Mouse (Mus musculus) G1E-ER4 (cell line): ENCODE measurements around the gene Pcid2. TPM values are rescaled to one million over a fixed set of nuclear protein-coding genes. Genes with fewer than 3 reads are reported as not detected.
A peak's percentile ranks its signal among the peaks of the same experiment; 100 is the strongest.

Experiments
- GATA1 ChIP-seq: IDR thresholded peaks from one replicate; pipeline ENCODE4 v1.8.0; 2012; ENCODE audit warnings: low read length, inconsistent platforms
- polyA plus RNA-seq: library from polyadenylated mRNA; stranded (reverse); fragments of >175 nt; gene quantifications from 2 replicates; pipeline ENCODE4 v1.2.3, GENCODE M21; 2012

Gene Pcid2
- polyA plus RNA-seq, 1 experiment: 6.1 TPM

DNA sequence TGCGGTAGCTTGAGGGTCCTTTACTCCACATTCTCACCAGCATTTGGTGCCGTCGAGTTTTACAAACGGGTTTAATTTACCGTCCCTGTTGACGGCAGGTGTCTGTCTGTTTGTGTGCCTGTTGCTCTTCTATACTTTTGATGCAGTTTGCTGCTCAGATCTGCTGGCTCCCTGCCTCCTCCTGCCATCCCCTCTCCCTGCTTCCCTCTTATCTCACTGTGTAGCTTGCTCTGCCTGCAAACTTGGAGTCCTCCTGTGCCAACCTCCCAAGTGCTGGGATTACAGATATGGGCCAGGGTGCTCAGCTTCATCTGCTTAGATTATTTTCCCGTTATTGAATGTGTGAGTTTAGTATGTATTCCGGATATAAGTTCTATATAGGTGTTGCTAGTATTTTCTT lies 3.7 kb upstream of the Pcid2 start:
- TF ChIP-seq GATA1: peak; percentile 51

- TF ChIP-seq GATA1: no peak
These were observed 2.9 kb upstream of the Pcid2 start for GRCm38 (mm10) chr8:13107990-13108638.

DNA sequence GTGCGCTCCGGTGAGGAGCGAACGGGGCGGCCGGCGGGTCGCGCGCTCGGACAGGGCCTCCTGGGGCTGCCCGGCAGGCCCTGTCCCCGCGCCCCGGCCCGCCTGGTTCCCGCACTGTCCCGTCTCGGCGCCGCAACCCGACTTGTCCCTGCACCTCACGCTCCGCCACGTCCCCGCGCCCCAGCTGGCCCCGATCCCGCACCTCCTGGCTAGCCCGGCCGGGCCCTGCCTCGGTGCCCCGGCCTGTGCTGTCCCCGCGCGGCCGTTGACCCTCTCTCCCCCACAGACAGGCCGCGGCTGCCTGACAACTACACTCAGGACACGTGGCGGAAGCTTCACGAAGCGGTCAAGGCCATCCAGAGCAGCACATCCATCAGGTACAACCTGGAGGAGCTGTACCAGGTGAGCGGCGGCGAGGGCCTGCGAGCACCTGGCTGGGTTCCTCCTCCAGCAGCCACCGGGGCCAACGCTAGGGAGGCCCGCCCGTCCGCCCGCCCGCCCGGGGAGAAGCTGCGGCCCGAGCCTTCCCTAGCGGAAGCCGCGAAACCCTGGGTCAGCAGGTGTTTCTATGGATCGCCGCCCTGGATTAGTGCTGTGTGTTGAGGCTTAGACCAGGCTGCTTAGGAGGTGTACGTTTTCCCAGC lies 771 bp upstream of the Pcid2 start:
- no peak for TF ChIP-seq GATA1

- no peak for TF ChIP-seq GATA1
These were observed 570 bp downstream of the Pcid2 start for GRCm38 (mm10) chr8:13104691-13105086.

- no peak for TF ChIP-seq GATA1
These were observed 27.7 kb downstream of the Pcid2 start for GRCm38 (mm10) chr8:13077542-13077941.

DNA sequence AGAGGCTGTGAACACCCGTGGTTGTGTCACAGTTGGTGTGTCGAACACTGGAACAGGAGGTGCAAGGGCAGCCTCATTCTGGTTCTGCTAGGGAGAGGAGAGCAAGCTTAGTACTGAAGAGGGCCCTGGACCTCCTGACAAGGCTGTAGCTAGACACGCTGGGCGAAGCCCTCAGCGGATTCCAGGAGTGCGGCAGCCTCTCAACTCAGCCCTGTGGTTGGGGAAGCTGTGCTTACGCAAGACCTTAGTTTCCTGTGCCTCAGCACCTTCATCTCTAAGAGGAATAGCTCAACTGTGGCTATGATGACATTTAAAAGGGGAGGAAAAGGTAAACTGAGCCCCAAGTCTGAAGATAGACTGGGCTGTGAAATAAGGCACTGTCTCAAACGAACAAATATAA lies 30.2 kb downstream of the Pcid2 start:
- no peak for TF ChIP-seq GATA1

DNA sequence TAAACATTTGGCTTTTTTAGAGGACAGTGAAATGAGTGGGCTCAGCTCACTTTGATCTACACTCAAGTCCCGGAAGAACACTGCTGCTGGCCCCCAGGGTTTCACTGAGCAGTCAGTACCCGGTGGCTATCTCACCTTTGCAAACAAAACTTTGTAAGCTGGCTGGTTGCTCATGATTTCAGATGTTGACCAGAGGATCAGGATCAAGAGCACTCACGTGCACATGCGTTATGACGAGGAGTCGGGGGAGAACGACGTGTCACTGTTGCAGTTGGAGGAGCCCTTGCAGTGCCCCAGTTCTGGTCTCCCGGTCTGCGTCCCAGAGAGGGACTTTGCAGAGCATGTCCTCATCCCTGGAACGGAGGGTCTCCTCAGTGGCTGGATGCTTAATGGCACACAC lies 32.0 kb downstream of the Pcid2 start:
- TF ChIP-seq GATA1: no peak

DNA sequence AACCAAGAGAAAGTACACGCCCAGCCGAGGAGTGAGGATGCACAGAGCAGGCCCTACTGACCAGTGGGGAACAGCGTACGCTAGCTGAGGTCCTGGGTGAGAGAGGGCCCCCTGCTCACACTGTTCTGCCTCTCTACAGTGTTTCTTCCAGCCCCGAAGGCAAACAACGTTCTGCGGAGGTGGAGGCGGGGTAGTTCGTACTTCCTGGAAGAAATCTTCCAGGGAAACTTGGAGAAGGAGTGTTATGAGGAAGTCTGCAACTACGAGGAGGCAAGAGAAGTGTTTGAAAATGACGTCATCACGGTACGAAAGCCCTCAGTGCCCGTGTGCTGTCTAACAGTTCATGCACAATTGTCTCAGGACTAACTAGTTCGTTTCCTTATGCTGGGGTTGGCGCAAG lies 42.1 kb downstream of the Pcid2 start:
- no peak for TF ChIP-seq GATA1

DNA sequence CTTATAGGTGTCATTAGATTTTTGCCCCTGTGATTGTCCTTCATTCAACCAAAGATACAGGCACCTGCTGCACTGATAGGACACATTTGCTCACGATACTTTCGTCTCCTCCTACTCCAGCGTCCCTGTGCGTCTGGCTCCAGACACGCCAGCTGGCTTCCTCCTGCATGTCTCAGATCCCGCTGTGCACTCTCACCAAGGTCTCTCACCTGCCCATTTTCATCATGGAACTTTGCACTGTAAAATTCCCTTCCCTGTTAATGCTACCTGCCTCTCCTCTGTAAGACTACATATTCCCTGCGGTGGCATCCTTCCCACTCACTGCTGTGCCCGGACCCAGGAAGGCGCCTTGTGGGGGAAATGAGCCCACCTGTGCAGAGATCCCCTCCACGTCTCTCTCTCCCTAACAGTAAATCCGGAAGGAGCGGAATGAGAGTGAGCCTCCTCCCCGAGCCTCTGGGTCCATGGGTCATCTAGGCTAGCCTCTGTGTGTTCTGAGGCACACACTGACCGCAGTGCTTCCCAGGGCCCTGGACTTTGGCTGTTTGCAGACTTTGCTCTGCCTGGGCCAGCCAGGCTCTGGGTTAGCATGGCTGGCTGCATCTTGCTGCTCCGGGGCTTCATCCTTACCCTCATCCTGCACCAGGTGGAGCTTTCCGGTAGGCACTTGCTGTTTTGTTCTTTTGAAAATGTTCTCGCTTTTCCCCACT lies 44.7 kb downstream of the Pcid2 start, which contains the start of gene Proz:
Gene Proz, plus strand, starts transcription at position 474 of the 710 bp plus-strand sequence.
- TF ChIP-seq GATA1: no peak

DNA sequence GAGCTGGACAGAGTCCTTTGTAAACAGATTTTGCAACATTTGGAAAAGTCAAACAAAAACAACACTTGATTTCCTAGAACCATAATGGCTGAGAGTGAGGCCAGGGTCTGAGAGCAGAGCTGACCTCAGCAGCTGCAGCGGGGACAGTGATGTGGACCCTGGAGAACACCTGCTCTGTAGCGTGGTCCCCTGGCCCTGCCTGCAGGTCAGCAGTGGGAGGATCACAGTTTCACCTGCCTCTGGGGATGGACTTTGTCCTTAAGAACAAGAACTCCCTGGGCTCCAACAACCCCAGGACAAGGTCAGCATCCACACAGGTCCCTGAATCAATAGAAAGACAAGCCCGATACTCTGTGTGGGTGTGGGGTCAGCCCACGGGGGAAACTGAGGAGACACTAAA lies 47.9 kb downstream of the Pcid2 start:
- TF ChIP-seq GATA1: no peak

GRCm38 (mm10) chr8:13050550-13050949 lies 54.7 kb downstream of the Pcid2 start:
- no peak for TF ChIP-seq GATA1

DNA sequence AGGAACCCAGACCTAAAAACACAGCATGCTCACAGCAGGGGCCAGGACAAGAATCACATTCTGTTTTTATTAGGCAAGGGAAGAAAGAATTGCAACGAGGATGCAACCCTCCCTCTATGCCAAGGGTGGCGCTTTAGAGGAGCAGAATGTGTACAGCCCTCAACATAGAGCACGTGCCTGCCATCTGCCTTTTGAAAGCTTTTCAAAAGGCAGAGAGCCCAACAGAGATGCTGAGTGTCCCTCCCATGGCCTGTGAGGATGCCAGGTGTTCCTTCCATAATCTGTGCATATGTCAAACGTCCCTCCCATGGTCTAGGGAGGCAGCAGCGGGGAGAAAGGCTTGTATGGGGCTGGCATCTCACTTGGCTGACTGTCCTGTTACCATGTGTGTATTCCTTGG lies 57.6 kb downstream of the Pcid2 start:
- no peak for TF ChIP-seq GATA1

DNA sequence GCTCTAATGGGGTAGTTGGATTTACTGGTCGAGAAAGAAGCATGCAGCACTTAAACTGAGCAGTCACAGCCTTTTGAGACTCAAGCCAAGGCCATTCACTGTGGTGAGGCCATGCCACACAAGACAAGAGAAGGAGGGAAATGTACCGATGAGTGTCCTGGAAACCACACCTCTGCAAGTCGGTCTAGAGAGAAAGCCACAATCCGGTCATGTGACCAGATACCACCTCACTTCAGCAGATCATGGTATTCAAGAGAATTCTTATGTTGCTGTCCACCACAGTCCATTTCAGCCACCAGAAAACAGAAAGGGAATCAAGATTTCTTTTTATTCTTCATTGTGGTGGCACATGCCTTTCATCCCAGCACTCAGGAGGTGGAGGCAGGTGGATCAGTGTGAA lies 63.8 kb downstream of the Pcid2 start:
- no peak for TF ChIP-seq GATA1

DNA sequence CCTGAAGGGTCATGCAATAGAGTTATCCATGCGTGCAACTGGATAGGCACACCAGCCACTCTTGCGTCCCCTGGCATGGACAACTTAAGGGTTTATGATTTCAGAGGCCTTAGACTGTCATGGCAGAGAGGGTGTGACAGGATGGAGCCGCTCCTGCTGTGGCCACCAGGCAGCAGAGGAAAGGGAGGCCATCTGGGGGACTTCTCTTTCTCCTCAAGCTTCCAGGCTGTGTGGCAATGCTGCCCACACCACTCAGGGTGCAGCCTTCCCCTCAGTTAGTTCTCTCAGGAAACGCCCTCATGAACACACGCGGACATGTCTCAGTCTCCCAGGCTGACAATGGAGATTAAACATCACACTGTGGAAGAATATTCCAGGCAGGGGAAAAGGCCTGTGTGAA lies 66.2 kb downstream of the Pcid2 start:
- TF ChIP-seq GATA1: no peak

- TF ChIP-seq GATA1: no peak
These were observed 67.7 kb downstream of the Pcid2 start for GRCm38 (mm10) chr8:13037569-13037968.

GRCm38 (mm10) chr8:13037015-13037414 lies 68.2 kb downstream of the Pcid2 start, which contains the start of gene F10:
TSS of gene F10 (plus strand) at chr8:13037308.
- TF ChIP-seq GATA1: no peak

DNA sequence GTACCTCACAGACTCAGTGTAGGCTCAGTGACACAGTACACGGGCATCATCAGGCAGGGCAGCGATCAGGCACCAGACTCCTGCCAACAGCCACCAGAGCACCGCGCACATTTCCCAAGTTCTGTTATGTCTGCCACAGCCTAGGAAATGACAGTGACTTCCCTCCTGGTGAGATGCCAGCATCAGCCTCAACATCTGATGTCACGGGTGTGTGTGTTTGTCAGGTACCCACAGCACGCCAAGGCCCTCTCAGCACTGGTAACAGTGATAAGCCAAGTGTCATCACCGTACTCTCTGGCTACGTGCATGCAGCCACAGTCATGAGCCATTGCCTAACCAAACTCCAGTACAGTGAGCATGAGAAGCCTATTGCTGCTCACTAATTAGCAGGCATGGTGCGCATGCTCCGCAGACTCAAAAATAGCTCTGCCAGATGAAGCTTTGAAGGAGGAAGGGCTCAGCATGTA lies 68.9 kb downstream of the Pcid2 start:
- TF ChIP-seq GATA1: no peak

GRCm38 (mm10) chr8:13028482-13028881 lies 76.8 kb downstream of the Pcid2 start:
- TF ChIP-seq GATA1: no peak
